Mouse (Mus musculus) kidney, adult 2 months (tissue): Measurements from ENCODE around the gene Metap1d.

Source experiments
- CTCF ChIP-seq: fragments of 200-500 bp; conservative IDR thresholded peaks from 2 replicates; pipeline ENCODE4 v1.5.1; 2011; ENCODE audit warnings: low read depth, mild to moderate bottlenecking, control low read depth, low read length, moderate library complexity, mixed read lengths; ENCODE audit not compliant: insufficient read depth, insufficient read length
- POLR2A ChIP-seq: fragments of 200-500 bp; IDR thresholded peaks from one replicate; pipeline ENCODE4 v1.6.1; 2011; ENCODE audit warnings: low read depth, low read length, control low read depth

- TF ChIP-seq CTCF: no peak
- TF ChIP-seq POLR2A: no peak
Observed at GRCm38 (mm10) chr2:71540611-71541417, 87.7 kb downstream of the Metap1d start.
